Mouse (Mus musculus): ENCODE data around the gene Gm49320.

DNA sequence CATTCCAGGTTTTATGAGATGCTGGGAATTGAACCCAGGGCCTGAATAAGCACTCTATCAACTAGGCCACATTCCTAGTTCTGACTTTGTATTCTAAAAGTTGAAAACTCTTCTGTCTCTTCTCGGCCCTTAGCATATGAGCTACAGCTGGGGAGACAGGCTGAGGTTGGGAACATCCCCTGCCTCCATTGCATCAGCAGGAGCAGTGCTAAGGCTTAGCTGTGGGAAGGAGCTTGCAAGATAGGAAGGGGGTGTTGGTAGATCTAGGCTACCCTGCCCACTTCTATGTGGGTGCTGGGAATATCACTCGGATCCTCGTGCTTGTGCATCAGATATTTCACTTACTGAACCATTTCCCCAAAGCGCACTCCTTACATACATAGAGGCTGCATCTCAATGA lies 10.7 kb upstream of the Gm49320 start:
- TF ChIP-seq POLR2A (IDR thresholded peaks at IDR 0.05; ENCODE audit: low read depth, low read length), result no peak
- TF ChIP-seq CTCF (IDR thresholded peaks at IDR 0.05; ENCODE audit: extremely low read depth, insufficient read depth, insufficient read length, insufficient replicate concordance), result no peak

Data from spleen, adult 2 months (tissue).